Mouse (Mus musculus): ENCODE data around the gene Ston2.
A peak's percentile ranks its signal among the peaks of the same experiment; 100 is the strongest.

The Ston2 gene

DNA sequence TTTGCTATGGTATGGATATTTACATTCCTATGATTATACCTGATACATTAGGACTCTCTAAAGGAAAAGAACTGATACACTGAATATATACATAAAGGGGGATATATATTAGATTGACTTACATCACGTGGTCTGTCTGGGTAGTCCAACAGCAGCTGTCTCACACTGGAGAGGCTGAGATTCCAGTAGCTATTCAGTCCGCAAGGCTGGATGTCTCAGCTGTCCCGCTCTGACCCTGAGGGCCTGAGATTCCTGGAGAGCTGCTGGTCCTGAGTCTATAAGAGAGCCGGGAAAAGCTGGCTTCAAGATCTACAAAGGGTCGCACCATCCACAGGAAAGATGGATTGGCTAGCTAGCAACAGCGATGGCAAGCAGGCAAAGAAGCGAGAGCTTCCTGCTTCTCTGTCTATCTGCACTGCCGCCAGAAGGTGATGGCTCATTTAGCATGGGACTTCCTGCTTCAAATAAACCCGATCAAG lies at the start of gene Ston2:
TSS of gene Ston2 (minus strand) at position 429 of the 479 bp plus-strand sequence.
- DNase-seq (ENCODE audit: low spot score) = no peak

DNA sequence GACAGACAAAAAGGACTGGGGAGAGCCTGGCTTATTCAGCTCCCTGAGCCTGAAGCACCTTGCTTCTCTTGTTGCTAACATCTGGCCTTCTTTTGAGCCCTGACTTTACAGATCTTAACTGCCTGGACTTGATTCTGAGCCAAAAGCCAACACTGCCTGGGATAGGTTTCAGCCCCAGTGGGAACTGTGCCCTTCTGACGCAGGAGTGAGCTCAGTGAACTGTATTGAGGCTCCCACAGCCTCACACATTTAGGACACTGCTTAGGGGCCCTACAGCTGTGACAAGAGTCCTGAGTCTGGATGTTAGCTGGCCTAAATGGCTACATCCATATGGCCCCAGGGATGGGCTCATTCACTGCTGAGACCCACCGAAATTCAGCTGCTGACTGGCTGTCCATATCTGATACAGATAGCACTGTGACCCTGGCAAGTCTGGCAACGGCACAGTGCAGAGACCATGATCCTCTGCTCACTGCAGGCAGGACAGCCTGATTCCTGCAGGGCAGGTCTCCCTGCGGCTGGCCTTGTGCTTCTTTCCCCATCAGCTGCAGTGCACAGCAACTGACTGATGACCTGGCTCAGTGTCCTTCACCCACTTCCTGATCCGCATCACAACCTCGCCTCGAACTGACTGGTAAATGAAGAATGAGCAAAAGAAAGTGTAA lies 49.3 kb upstream of the Ston2 start:
- DNase-seq (ENCODE audit: low spot score) = no peak

DNA sequence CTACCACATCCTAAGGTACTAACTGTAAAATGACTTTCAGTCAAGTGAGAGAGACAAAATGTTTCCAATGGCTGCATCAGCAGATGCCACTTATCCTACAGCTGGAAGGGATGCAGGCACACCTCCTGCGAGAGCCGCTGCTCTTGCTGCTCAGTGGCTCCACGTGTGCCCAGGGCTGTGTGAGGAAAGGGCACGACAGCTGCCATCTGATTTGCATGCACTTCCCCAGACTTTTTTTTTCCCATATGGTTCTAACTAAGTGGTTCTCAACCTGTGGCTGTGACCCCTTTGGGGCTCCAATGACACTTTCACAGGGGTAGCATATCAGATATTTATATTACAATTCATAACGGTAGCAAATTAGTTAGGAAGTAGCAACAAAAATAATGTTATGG lies 45.7 kb upstream of the Ston2 start:
- DNase-seq (ENCODE audit: low spot score) = no peak

DNA sequence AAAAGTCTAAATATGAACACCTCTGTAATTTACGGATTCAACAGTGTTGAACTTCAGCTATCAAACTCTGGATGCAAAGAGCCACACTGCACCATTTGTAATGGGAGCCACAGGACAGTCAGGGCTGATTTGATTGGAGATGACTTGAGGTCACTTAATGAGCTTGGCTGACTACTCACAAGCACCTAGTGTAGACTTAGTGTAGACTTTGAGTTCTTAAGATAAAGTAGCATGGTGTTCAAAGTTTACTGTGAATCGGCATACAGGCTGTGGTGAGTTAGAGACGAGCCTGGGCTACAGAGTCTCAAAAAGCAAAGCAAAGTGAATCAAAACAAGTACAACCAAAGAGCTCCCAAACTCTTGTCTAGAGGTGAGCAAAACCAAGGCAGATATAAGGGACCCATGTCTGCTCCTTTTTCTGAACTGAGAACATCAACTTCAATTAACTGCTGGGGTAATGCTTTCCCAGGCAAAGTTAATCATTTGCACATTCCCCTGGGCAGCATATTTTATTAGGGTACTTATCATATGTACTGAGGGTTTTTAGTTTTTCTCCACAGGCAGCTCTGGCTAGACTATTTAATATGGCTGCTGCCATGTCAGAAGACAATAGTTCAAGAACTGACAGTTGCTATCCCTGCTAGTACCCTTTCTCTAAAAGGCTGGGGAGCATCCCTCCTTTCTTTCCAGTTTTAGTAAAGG lies 45.2 kb upstream of the Ston2 start:
- DNase-seq (ENCODE audit: low spot score) = no peak

DNA sequence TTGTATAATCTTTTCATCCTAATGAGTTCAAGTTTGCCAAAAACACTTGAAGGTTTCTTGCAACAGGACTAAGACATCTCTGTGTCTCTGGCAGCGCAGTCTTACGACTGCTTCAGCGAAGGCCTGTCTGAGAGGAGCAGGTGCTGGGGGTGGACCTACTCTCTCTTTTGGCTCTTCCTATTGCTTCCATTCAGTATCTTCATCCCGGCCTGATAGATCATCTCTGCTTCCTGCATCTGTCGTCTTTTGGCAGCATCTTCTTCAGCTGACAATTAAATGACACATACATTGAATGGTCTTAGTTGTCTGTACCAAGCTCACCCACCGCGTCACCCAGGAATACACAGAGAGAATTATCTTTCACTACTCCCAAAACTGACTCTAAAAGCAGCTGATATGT lies 43.2 kb upstream of the Ston2 start:
- DNase-seq (ENCODE audit: low spot score) = no peak

DNA sequence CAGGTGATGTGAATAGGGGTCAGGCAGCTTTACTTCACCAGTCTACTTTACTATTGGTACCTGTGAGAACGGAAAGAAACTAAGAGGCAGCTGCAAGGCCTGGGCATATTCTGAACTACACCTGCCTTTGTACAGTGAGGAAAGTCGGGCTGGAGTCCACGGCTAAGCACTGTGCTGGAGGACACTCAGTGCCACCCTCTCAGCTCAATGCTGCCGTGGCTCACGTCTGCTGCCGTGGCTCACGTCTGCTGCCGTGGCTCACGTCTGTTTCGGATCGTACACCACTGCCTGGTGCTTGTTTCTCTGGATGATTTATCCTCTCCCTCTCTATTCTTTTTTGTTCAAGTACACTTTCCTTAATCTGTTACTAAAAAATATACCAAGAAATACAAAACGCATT lies 32.3 kb upstream of the Ston2 start:
- DNase-seq (ENCODE audit: low spot score) = no peak

DNA sequence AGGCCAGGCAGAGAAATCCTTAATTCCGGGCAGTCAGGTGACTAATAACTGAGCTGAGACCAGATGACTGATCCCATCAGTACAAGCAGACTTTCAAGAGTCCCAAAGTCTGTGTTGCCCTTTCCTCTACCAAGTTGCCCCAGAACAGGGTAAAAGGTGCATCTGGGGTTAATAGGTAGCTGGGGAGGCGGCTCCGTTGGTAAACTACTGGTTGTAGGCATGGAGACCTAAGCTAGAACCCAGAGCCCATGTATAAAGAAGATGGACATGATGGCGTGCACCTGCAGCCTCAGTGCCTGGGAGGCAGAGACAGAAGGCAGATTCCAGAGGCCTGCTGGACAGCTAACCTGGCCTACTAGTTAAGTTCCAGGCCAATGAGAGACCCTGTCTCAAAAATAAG lies 30.5 kb upstream of the Ston2 start:
- DNase-seq (ENCODE audit: low spot score) = no peak

DNA sequence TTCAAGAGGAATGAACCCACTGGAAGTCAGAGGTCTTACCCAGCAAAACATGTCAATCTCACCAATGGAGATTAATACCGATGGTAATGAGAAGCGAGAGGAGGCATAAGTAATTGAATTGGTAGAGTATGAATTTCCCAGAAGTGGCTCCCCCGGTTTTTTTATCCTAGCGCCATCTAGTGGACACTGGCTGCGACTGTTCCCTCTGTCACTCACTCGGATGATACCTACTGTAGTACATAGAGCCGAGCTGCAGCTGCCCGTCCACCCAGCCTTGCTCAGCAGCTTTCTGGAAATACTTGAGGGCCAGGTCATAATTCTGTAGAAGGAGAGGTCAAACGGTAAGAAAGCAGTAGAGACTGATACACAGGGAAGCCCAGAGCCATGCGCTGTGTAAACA lies 27.8 kb upstream of the Ston2 start:
- peak; percentile 92 for DNase-seq (ENCODE audit: low spot score)

DNA sequence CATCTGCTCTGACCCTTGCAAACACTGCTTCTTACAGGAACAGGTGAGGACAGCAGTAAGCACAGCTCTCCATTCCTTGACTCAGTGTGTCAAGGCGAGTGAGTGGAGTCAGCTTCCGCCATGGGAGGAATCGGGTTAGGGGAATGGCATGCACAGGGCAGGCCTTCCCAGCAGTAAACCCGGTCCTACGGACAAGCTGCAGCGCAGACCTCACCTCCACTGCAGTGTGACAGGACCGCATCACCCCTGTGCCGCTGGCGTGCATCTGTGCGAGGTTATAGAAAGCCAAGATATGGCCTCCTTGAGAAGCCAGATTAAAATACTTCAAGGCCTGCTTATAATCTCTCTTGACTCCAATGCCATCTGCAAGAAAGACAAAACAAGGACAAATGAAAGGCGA lies 27.4 kb upstream of the Ston2 start:
- DNase-seq (ENCODE audit: low spot score) = no peak

DNA sequence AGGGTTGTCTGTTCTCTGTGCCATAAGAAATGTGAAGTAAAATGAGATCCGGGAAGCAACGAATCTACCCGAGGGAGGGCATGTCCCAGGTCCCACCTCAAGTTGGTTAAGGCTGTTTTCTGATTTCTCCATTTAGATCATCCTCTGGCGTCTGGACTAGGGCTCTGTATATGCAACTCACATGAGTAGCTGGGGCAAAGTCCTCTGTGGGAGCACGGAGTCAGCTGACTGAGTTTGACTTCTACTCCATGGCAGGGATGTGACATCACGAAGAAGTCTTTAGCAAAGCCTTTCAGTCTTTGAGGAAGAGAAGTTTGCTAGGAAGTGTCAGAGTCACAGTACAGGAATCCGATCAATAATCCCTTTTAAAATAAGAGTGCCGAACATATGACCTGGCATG lies 20.7 kb upstream of the Ston2 start:
- no peak for DNase-seq (ENCODE audit: low spot score)

DNA sequence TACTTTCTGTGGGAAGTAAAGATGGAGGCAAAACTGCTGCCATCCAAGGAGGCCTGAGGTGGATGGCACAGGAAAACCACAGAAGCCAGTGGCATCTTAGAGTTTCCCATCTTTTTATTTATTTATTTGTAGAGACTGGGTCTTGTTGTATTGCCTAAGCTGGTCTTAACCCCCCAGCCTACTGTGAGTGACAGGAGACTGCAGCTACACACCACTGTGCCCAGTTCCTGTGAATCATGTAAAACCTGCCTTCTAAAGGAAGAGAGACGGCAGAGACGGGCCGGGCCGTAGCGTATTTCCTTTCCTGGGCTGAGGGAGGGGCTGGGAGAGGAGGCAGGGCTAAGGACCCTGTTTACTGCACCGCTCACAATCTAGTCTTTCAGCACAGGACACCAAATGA lies 19.6 kb upstream of the Ston2 start:
- no peak for DNase-seq (ENCODE audit: low spot score)

DNA sequence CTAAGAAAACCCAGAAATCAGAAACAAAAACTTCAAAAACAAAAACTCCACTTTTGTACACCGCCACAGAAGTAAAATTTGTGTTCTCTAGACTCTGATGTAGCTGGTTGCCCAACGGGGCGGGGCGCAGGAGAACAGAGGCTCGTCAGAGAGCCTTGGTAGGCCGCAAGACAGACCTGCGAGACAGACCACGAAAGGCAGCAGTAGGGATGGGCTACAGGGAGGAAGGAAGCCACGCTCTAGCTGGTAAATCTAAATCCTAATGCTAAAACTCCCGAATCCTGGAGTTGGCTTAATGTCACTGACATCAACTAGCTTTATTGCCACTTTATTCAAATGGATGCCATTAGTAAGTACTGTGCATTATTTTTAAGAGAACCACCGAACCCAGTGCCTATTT lies 18.9 kb upstream of the Ston2 start:
- no peak for DNase-seq (ENCODE audit: low spot score)

DNA sequence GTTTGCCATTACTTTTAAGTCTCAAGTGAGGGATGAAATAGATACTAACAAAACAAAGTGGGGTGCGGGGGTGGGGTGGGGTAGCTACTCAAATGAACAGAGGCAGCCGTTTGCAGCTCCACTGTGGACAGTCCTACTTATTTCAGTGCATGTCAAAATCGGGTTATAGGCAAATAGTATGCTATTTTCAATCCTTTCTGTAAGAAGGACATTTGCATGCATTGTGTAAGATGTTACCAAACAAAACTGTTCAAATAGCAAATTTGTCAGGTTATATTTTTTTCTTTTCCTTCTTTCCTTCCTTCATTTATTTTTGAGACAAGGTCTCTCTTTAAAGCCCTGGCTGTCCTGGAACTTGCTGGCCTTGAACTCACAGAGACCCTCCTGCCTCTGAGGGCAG lies 16.1 kb upstream of the Ston2 start:
- DNase-seq (ENCODE audit: low spot score) = no peak

DNA sequence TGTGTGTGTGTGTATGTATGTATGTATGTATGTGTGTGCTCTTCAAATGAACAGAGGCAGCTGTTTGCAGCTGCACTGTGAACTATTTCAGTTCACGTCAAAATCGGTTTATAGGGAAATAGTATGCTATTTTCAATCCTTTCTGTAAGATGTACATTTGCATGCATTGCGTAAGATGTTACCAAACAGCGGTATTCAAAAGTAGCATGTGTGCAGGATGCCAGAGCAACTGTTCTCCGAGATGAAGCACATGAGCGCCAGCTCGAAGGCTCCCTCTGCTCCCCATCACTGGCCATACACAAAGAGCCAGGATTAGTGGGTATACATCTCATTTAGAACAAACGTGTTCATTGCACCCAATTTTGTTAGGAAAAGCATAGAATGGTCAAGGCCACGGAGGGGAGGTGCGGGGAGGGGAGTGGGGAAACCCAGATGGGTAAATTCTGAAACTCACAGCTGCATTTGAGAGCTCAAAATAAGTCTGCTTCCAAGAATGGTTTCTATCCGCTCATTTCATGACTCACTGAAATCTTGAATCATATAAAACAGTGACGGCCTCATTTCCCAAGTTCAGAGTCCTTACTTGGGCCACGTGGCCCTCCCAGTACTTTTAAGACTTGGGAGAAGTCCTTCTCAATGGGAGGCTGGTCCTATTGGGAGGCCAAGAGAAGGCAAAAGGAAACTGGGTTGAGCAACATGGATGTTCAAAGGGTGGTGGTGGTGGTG lies 15.2 kb upstream of the Ston2 start:
- DNase-seq (ENCODE audit: low spot score) = no peak

DNA sequence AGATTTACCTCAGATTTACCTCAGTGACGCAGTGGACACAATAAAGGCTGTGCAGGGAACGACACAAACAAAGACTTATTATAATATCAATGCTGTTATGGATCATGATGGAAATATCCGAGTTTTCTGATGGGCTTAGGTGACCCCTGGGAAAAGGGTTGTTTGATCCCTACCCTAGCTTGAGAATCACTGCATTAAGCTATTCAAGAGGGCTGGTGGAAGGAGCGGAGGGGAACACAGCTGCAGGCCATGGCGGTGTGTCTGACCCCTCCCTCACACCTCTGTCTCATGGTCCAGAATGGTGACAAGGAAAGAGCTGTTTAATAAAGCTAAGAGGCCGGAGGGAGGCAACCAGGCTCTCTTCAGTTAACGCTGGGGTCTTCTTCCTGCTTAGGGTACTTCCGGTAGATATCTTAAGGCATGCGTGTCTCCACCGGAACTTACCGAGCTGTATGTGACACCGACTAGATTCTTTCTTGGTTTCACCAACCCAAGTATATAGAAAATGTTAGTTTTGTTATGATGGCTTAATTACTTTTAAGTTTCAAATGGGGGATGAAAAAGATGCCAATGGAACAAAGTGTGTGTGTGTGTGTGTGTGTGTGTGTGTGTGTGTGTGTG lies 14.5 kb upstream of the Ston2 start:
- no peak for DNase-seq (ENCODE audit: low spot score)

DNA sequence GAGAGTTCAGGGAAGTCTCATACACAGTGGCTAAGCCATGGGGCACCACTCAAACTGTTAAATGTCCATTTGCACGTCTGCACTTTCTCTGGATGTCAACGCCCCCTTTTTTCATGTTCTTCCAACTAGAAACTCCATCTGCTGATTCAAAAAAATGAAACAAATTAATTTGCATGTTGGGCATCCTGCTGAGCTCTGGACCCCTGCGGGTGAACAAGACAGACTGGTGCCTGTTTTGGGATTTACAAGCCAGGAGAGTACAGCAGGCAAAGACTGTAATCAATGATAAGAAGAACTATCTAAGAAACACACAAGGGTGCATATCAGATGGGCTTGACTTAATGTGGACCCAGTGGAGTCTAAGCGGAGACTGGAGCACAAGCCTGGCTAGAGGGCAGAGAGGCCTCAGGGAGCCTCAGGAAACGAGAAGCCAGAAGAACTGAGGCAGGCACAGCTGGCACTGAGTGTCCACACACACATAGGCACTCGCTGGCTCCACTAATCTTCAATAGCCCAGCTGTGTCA lies 12.7 kb upstream of the Ston2 start:
- no peak for DNase-seq (ENCODE audit: low spot score)

DNA sequence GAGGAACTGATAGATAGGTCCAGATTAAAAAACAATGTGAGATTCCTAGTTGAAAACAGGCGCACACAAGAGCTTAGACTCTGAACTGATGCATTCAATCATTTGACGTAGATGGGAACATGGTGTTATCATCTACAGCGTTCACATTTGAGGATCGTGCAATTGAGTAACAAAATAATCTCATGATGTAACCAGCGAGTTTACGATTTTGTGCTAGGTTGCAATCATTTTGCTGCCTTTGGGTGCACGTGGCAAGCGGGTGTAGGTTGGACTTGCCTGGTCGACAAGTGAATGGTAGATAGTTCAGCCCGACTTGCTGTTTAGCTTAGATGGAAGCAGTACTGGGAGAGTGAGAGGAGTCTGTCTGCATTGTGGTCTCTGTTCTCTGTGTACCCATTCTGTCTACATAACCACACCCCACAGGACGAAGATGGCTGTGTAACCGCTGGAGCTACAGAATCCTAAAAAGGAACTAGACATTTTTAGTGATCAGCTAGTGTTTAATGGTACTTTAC lies 11.7 kb upstream of the Ston2 start:
- DNase-seq (ENCODE audit: low spot score) = no peak

DNA sequence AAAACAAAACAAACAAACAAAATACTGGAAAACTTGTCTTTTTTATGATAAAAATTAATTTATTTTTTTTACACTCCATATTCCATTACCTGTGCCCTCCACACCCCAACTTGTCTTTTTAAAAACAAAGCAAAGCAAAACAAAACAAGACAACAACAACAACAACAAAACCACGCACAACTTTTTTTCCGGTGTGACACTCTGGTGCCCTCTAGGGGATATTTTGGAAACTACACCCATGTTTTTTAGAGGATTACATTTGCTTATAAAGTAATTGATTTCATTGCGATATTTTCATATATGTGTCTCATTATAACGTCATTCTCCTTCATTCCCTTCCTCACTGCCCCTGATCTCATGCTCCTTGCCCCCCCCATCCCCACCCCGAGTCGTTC lies 11.2 kb upstream of the Ston2 start:
- DNase-seq (ENCODE audit: low spot score) = peak; percentile 75

DNA sequence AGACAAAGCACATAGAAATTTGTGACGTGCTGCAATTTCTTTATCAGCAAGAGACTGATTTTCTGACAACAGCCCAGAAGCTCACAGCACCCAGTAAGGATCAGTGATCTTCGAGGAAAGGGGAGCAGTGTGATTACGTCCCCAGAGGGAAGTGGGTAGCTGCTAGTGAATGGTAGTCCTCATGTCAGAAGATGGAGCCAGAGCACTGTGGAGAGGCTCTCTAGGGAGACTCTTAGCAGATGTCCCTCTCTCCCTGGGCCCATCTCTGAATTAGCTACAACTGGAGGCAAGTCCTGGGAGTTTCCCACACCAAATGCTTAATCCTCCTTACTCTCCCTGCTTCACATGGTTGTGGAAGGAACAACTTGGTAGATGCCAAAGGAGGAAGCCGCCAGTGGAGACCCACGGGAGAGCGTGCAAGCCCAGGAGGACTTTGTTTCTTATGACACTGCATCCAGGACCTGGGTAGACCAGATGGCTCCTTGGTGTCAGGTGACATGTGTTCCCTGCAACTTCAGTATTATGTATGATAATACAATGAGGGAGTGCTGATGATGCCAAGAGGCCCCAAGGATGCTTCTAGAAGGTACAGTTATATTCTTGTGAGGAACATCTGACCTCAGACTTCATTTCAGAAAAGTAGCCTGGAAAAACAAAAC lies 10.7 kb upstream of the Ston2 start:
- DNase-seq (ENCODE audit: low spot score) = peak; percentile 56

DNA sequence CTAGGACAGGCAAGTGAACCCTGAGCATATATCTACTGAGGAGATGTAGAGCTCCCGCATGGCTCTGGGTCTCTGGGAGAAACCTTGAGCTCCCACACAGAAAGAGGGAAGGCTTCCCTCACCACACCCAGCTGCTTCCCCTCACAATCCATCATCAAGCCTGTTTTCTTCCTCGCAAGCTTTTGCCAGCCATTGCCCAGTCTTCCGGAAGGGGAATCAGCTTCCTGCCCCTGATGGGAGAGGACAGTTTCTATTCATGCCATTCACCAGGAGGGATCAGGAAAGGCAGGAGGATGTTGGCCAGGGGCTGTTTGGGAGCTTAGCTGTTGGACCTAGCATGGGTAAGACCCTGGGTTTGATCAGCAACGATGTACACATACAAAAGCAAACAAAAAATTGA lies 8.6 kb upstream of the Ston2 start:
- DNase-seq (ENCODE audit: low spot score) = peak; percentile 69

DNA sequence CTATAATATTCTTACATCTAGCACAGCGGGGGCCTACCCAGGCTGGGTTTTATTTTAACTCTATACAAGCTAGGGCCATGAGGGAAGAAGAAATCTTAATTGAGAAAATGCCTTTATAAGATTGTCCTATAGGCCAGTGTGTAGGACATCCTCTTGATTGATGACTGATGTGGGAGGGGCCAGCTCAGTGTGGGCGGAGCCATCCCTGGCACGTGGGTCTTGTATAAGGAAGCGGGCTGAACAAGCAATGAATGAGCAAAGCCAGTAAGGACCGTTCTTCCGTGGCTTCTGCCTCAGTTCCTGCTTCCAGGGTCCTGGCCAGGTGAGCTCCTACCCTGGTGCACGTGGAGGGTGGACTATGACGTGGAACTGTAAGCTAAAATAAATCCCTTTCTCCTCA lies 5.1 kb upstream of the Ston2 start:
- DNase-seq (ENCODE audit: low spot score) = no peak

DNA sequence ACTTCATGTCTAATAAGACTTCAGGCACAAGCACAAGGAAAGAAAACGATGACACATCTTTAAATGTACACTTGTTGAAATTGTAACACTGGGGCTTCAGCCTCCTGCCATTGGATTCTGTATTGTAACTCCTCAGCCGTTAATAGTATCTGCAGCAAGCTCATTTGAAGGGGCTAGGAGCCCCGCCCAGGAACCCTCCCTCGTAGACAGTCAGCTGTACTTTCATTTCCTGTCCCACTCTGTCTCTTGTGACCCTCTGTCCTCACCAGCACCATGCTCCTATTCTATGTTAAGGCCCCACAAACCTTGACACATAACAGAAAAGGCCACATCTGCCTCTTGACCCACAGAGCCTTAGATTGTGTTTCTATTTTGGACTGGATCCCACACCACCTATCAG lies 3.6 kb upstream of the Ston2 start:
- no peak for DNase-seq (ENCODE audit: low spot score)
